In the genomic region with DNA sequence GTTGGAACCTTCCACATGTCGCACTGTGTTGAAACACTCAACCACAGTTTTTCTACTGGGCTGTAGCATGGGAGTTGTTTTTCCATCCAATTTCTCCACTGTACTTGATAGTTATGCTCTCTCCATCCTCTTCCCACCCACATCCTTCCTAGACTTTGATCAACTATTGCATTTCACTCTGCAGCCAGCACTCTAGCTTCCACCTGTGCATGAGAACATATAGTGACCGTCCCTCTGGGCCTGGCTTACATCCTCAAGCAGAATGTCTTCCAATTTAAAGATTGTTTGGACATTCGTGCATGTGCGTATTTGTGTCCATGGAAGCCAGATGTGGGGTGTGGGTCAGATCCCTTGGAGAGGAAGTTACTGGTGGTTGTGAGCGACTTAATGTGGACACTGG, we compare ENCODE assay signal across 23 mouse cellular contexts.
DNase-seq lines count a peak whose midpoint lies in the region; ATAC-seq and TF ChIP-seq lines count a peak whose summit lies in the region.
"Had no signal": no experiment of that assay in that cellular context is flagged by ENCODE, and none has a peak within 500 bp of the region (broad histone marks: within the 10 kb centered on the region; RNA-seq: fewer than 3 reads in every experiment).

No protein-coding gene starts in this region.

- intact Hi-C loops in heart, adult 2 months (cut with DNase I): loop anchor here (5.0 kb wide), 1 partner anchor 47 kb away; no protein-coding TSS in a partner anchor

- peaks cover 11% of the 10 kb centered on the region for H3K4me1 ChIP-seq in heart, embryonic 11.5 days (ENCODE audit: control insufficient read depth, insufficient read depth, low read length)
- H3K4me1 ChIP-seq in heart, embryonic 14.5 days (ENCODE audit: control insufficient read depth in 2 of 2, insufficient read depth in 2 of 2, low read length in 2 of 2): peaks cover 5 to 24% of the 10 kb centered on the region in 2 experiments
- peaks cover 15% of the 10 kb centered on the region for H3K4me1 ChIP-seq in heart, postnatal 0 days (ENCODE audit: control insufficient read depth, insufficient read depth)
- H3K4me1 ChIP-seq in heart, adult 2 months (ENCODE audit: control insufficient read depth, insufficient read depth, low read length): peaks cover 4% of the 10 kb centered on the region
- H3K4me1 ChIP-seq: embryonic facial prominence, embryonic 13.5 days; forebrain, embryonic 10.5 days; hindbrain, embryonic 12.5 days had no signal

- 0 out of 2 replicates have a peak overlapping the region, but pooled peaks have one; percentile 46 for H3K27ac ChIP-seq in heart, embryonic 11.5 days (ENCODE audit: low read depth, low read length)
- H3K27ac ChIP-seq in heart, embryonic 14.5 days (replicated peaks in 1 of 2; ENCODE audit: control insufficient read depth in 1 of 2, insufficient read depth in 1 of 2, low read depth in 2 of 2, low read length in 2 of 2): peak overlapping the region; percentile 32 to 82; a peak in 3 of 4 replicates
- peak overlapping the region; percentile 26; the same call in 1 of the 2 replicates for H3K27ac ChIP-seq in heart, postnatal 0 days (ENCODE audit: low read depth)
- H3K27ac ChIP-seq in heart, adult 2 months: no peak overlapping the region
- H3K27ac ChIP-seq: embryonic facial prominence, embryonic 13.5 days; forebrain, embryonic 10.5 days; forebrain, embryonic 13.5 days; hindbrain, embryonic 12.5 days; hindbrain, embryonic 15.5 days had no signal

- no peak for TF ChIP-seq POLR2A in heart, adult 2 months (IDR thresholded peaks at IDR 0.05; ENCODE audit: insufficient read depth, low read depth, low read length)

- H3K9ac ChIP-seq in heart, embryonic 11.5 days (ENCODE audit: low read depth, low read length): no peak overlapping the region
- no peak overlapping the region for H3K9ac ChIP-seq in heart, embryonic 14.5 days (ENCODE audit: low read length)
- no peak overlapping the region for H3K9ac ChIP-seq in heart, postnatal 0 days (replicated peaks; ENCODE audit: low read depth, low read length)
- H3K9ac ChIP-seq in heart, adult 2 months (ENCODE audit: low read depth, low read length): no peak overlapping the region
- H3K9ac ChIP-seq: embryonic facial prominence, embryonic 13.5 days; forebrain, embryonic 13.5 days; hindbrain, embryonic 12.5 days; hindbrain, embryonic 15.5 days had no signal

- H3K79me2 ChIP-seq in heart, adult 2 months (replicated peaks; ENCODE audit: control insufficient read depth, insufficient read depth, low read length): no peaks in the 10 kb centered on the region

- DNase-seq in heart, adult 8-10 months (ENCODE audit: low spot score): no peak
- DNase-seq in heart, postnatal 4 days: no peak
- DNase-seq in heart, postnatal 0 days (ENCODE audit: low spot score): no peak
- DNase-seq in heart, adult 2 months: no peak
- DNase-seq: adrenal gland, adult 2 months; adrenal gland, postnatal 14 days; cerebellum, adult 11 months; cerebellum, adult 2 months; cerebellum, adult 9-11 months; cerebellum, postnatal 25 days; gastrocnemius, postnatal 10 days; gastrocnemius, postnatal 36 days; kidney, adult 2 months had no signal

- no peak overlapping the region for H3K4me3 ChIP-seq in heart, embryonic 11.5 days (ENCODE audit: low read depth, low read length)
- no peak overlapping the region for H3K4me3 ChIP-seq in heart, embryonic 14.5 days (ENCODE audit: control insufficient read depth in 1 of 2, insufficient read depth in 1 of 2, low read depth in 1 of 2, low read length in 2 of 2)
- H3K4me3 ChIP-seq in heart, postnatal 0 days (ENCODE audit: low read depth, low read length): no peak overlapping the region
- H3K4me3 ChIP-seq in heart, adult 2 months: no peak overlapping the region
- H3K4me3 ChIP-seq: embryonic facial prominence, embryonic 13.5 days; forebrain, embryonic 10.5 days; forebrain, embryonic 13.5 days; hindbrain, embryonic 12.5 days; hindbrain, embryonic 15.5 days had no signal

- ATAC-seq in heart, embryonic 11.5 days (replicated peaks; ENCODE audit: insufficient number of reproducible peaks, low FRiP score, low TSS enrichment): no peak
- no peak for ATAC-seq in heart, embryonic 14.5 days (ENCODE audit: insufficient number of reproducible peaks, insufficient read depth, low FRiP score, low read depth)
- ATAC-seq in heart, postnatal 0 days (ENCODE audit: insufficient read depth, low read depth): no peak
- ATAC-seq: CD4-positive, CD25-positive, alpha-beta regulatory T cell, adult 4 months; forebrain, embryonic 13.5 days; forebrain, embryonic 16.5 days; intestine, postnatal 0 days had no signal

- no peaks in the 10 kb centered on the region for H3K9me3 ChIP-seq in heart, embryonic 11.5 days (replicated peaks; ENCODE audit: control insufficient read depth, low read length)
- no peaks in the 10 kb centered on the region for H3K9me3 ChIP-seq in heart, embryonic 14.5 days (ENCODE audit: control insufficient read depth, low read length)
- H3K9me3 ChIP-seq in heart, postnatal 0 days (replicated peaks; ENCODE audit: control insufficient read depth, low read length): no peaks in the 10 kb centered on the region
- H3K9me3 ChIP-seq: embryonic facial prominence, embryonic 13.5 days; forebrain, embryonic 10.5 days; forebrain, embryonic 13.5 days; hindbrain, embryonic 12.5 days; hindbrain, embryonic 15.5 days had no signal

- WGBS in heart, embryonic 11.5 days (ENCODE audit: insufficient replicate concordance): 82% methylated on average over 5 of the region's 5 CpGs
- WGBS in heart, embryonic 14.5 days: 86% methylated on average over 5 of the region's 5 CpGs
- WGBS in heart, postnatal 0 days: 86% methylated on average over 5 of the region's 5 CpGs
- 79% methylated on average over 5 of the region's 5 CpGs for WGBS in heart, adult 2 months

- TF ChIP-seq EP300 in heart, postnatal 0 days (IDR thresholded peaks at IDR 0.05; ENCODE audit: low read depth): no peak
- TF ChIP-seq EP300 in heart, adult 2 months (IDR thresholded peaks at IDR 0.05; ENCODE audit: insufficient read depth, low read depth, low read length): no peak

- H3K4me2 ChIP-seq in heart, embryonic 11.5 days: no peak overlapping the region
- H3K4me2 ChIP-seq in heart, embryonic 14.5 days (ENCODE audit: low read length): no peak overlapping the region
- H3K4me2 ChIP-seq in heart, postnatal 0 days (ENCODE audit: low read depth, low read length): no peak overlapping the region
- H3K4me2 ChIP-seq: embryonic facial prominence, embryonic 13.5 days; forebrain, embryonic 13.5 days; hindbrain, embryonic 12.5 days; hindbrain, embryonic 15.5 days had no signal

- no peak for TF ChIP-seq CTCF in heart, postnatal 0 days (IDR thresholded peaks at IDR 0.05; ENCODE audit: low read depth)
- TF ChIP-seq CTCF in heart, adult 2 months (IDR thresholded peaks at IDR 0.05): no peak

- H3K27me3 ChIP-seq in heart, embryonic 11.5 days (ENCODE audit: control insufficient read depth, insufficient read depth, low read length): no peaks in the 10 kb centered on the region
- no peaks in the 10 kb centered on the region for H3K27me3 ChIP-seq in heart, embryonic 14.5 days (ENCODE audit: control insufficient read depth, insufficient read depth, low read length)
- H3K27me3 ChIP-seq in heart, postnatal 0 days (ENCODE audit: control insufficient read depth, insufficient read depth, low read length): no peaks in the 10 kb centered on the region
- no peaks in the 10 kb centered on the region for H3K27me3 ChIP-seq in heart, adult 2 months (ENCODE audit: control insufficient read depth, insufficient read depth, low read length)
- H3K27me3 ChIP-seq: embryonic facial prominence, embryonic 13.5 days; forebrain, embryonic 13.5 days; hindbrain, embryonic 12.5 days; hindbrain, embryonic 15.5 days had no signal

- no peaks in the 10 kb centered on the region for H3K36me3 ChIP-seq in heart, embryonic 11.5 days (ENCODE audit: control insufficient read depth, insufficient read depth, low read length)
- H3K36me3 ChIP-seq in heart, embryonic 14.5 days (ENCODE audit: control insufficient read depth, insufficient read depth, low read length): no peaks in the 10 kb centered on the region
- H3K36me3 ChIP-seq in heart, postnatal 0 days (replicated peaks; ENCODE audit: control insufficient read depth, insufficient read depth, low read length): no peaks in the 10 kb centered on the region
- H3K36me3 ChIP-seq in heart, adult 2 months (ENCODE audit: control insufficient read depth, insufficient read depth, low read length): no peaks in the 10 kb centered on the region
- H3K36me3 ChIP-seq: embryonic facial prominence, embryonic 13.5 days; forebrain, embryonic 10.5 days; hindbrain, embryonic 12.5 days; hindbrain, embryonic 15.5 days had no signal
